Mouse (Mus musculus): ENCODE results near the gene Paqr5.

Paqr5 gene

GRCm38 (mm10) chr9:62026600-62026999 is at the start of gene Paqr5:
Gene Paqr5, minus strand, starts transcription at chr9:62026856.
- peak in 1 of 2 experiments; percentile 11 for DNase-seq (ENCODE audit: low spot score in 2 of 2)

- no peak for DNase-seq (ENCODE audit: low spot score in 2 of 2)
These were observed 35.6 kb upstream of the Paqr5 start for GRCm38 (mm10) chr9:62062234-62062633.

GRCm38 (mm10) chr9:62060431-62060830 is 33.8 kb upstream of the Paqr5 start:
- DNase-seq (ENCODE audit: low spot score in 2 of 2) = no peak

- no peak for DNase-seq (ENCODE audit: low spot score in 2 of 2)
These were observed 33.3 kb upstream of the Paqr5 start for GRCm38 (mm10) chr9:62059941-62060340.

GRCm38 (mm10) chr9:62057881-62058506 is 31.3 kb upstream of the Paqr5 start:
- no peak for DNase-seq (ENCODE audit: low spot score in 2 of 2)

GRCm38 (mm10) chr9:62056206-62056605 is 29.6 kb upstream of the Paqr5 start:
- no peak for DNase-seq (ENCODE audit: low spot score in 2 of 2)

GRCm38 (mm10) chr9:62050801-62051200 is 24.1 kb upstream of the Paqr5 start:
- no peak for DNase-seq (ENCODE audit: low spot score in 2 of 2)

- DNase-seq (ENCODE audit: low spot score in 2 of 2) = no peak
These were observed 22.5 kb upstream of the Paqr5 start for GRCm38 (mm10) chr9:62049166-62049565.

- no peak for DNase-seq (ENCODE audit: low spot score in 2 of 2)
These were observed 15.5 kb upstream of the Paqr5 start for GRCm38 (mm10) chr9:62042167-62042566.

- DNase-seq (ENCODE audit: low spot score in 2 of 2) = peak; percentile 52 to 68
These were observed 13.5 kb upstream of the Paqr5 start for GRCm38 (mm10) chr9:62040008-62040608.

GRCm38 (mm10) chr9:62035806-62036205 is 9.2 kb upstream of the Paqr5 start:
- no peak for DNase-seq (ENCODE audit: low spot score in 2 of 2)

GRCm38 (mm10) chr9:62032206-62032605 is 5.5 kb upstream of the Paqr5 start:
- no peak for DNase-seq (ENCODE audit: low spot score in 2 of 2)

GRCm38 (mm10) chr9:62028072-62028471 is 1.4 kb upstream of the Paqr5 start:
- DNase-seq (ENCODE audit: low spot score in 2 of 2) = no peak

- no peak for DNase-seq (ENCODE audit: low spot score in 2 of 2)
These were observed 1.6 kb downstream of the Paqr5 start for GRCm38 (mm10) chr9:62025056-62025455.

GRCm38 (mm10) chr9:62023879-62024278 is 2.8 kb downstream of the Paqr5 start:
- DNase-seq (ENCODE audit: low spot score in 2 of 2) = no peak

- DNase-seq (ENCODE audit: low spot score in 2 of 2) = no peak
These were observed 3.5 kb downstream of the Paqr5 start for GRCm38 (mm10) chr9:62022961-62023680.

GRCm38 (mm10) chr9:62021583-62022120 is 5.0 kb downstream of the Paqr5 start:
- DNase-seq (ENCODE audit: low spot score in 2 of 2) = no peak

GRCm38 (mm10) chr9:62020259-62020658 is 6.4 kb downstream of the Paqr5 start:
- no peak for DNase-seq (ENCODE audit: low spot score in 2 of 2)

- DNase-seq (ENCODE audit: low spot score in 2 of 2) = no peak
These were observed 8.2 kb downstream of the Paqr5 start for GRCm38 (mm10) chr9:62018229-62019093.

- DNase-seq (ENCODE audit: low spot score in 2 of 2) = no peak
These were observed 9.3 kb downstream of the Paqr5 start for GRCm38 (mm10) chr9:62017329-62017728.

GRCm38 (mm10) chr9:62015504-62015903 is 11.2 kb downstream of the Paqr5 start:
- no peak for DNase-seq (ENCODE audit: low spot score in 2 of 2)

Measured in spleen, postnatal 14 days (tissue).